Mouse (Mus musculus) liver, embryonic 14.5 days (tissue): ENCODE measurements around the gene Cdkl5. TPM values are rescaled to one million over a fixed set of nuclear protein-coding genes. Genes with fewer than 3 reads are reported as not detected.
A peak's percentile ranks its signal among the peaks of the same experiment; 100 is the strongest.

ENCODE experiments used
- ATAC-seq: fragments of 200-750 bp; cut with Nextera tagmentation; 2 replicates; pipeline ENCODE4 v1.8.0; 2017; ENCODE audit warnings: moderate number of reproducible peaks, mild to moderate bottlenecking, moderate library complexity; ENCODE audit not compliant: insufficient read depth
- DNase-seq, 3 experiments: peaks; one replicate each; pipeline ENCODE4 v3.0.0-alpha.2; 2012 to 2013; ENCODE audit warnings: low read depth in 3 of 3, low spot score in 3 of 3
- H3K27ac ChIP-seq: fragments of 300-500 bp; sonication (generic); 2 replicates; pipeline ENCODE4 v1.5.1; 2014; ENCODE audit warnings: moderate library complexity, mild to moderate bottlenecking, control low read depth, inconsistent platforms
- H3K27me3 ChIP-seq: fragments of 300-500 bp; sonication (generic); 2 replicates; pipeline ENCODE4 v1.6.1; 2014; ENCODE audit warnings: mild to moderate bottlenecking, low read length, moderate library complexity; ENCODE audit not compliant: control insufficient read depth, insufficient read depth
- H3K36me3 ChIP-seq: fragments of 300-500 bp; sonication (generic); replicated peaks from 2 replicates; pipeline ENCODE4 v1.6.1; 2014; ENCODE audit warnings: low read depth; ENCODE audit not compliant: control insufficient read depth, insufficient read depth
- H3K4me1 ChIP-seq, 2 experiments: fragments of 200-500 bp in 1 of 2; fragments of 300-500 bp in 1 of 2; sonication (generic) in 1 of 2; replicated peaks; 2 replicates each; pipeline ENCODE4 v1.6.1; 2012 to 2014; ENCODE audit warnings: antibody characterized with exemption in 1 of 2, inconsistent platforms in 1 of 2, low read length in 1 of 2; ENCODE audit not compliant: control insufficient read depth in 2 of 2, insufficient read depth in 2 of 2
- H3K4me2 ChIP-seq: fragments of 300-500 bp; sonication (generic); 2 replicates; pipeline ENCODE4 v1.6.1; 2014; ENCODE audit warnings: low read depth, mild to moderate bottlenecking, control low read depth, moderate library complexity
- H3K4me3 ChIP-seq, 2 experiments: fragments of 200-500 bp in 1 of 2; fragments of 300-500 bp in 1 of 2; sonication (generic) in 1 of 2; 2 replicates each; pipeline ENCODE4 v1.5.1; 2012 to 2014; ENCODE audit warnings: low read depth in 2 of 2, low read length in 2 of 2, mild to moderate bottlenecking in 2 of 2, control low read depth in 1 of 2, inconsistent platforms in 1 of 2, moderate library complexity in 1 of 2; ENCODE audit not compliant: insufficient read depth in 1 of 2
- H3K9ac ChIP-seq: fragments of 300-500 bp; sonication (generic); replicated peaks from 2 replicates; pipeline ENCODE4 v1.6.1; 2014; ENCODE audit warnings: mild to moderate bottlenecking, control low read depth, moderate library complexity
- H3K9me3 ChIP-seq: fragments of 300-500 bp; sonication (generic); 2 replicates; pipeline ENCODE4 v1.6.1; 2016; ENCODE audit warnings: low read length, mixed read lengths; ENCODE audit not compliant: control insufficient read depth
- CTCF ChIP-seq: IDR thresholded peaks from 2 replicates; pipeline ENCODE4 v1.5.1; 2016; ENCODE audit warnings: antibody characterized with exemption, low read depth, control low read depth
- EP300 ChIP-seq: IDR thresholded peaks from 2 replicates; pipeline ENCODE4 v1.6.1; 2016; ENCODE audit warnings: antibody characterized with exemption, low read depth
- WGBS: fragments of 180-500 bp; shearing (Covaris S2); extraction: QIAGEN DNeasy Blood & Tissue Kit; methylation state at CpG from one replicate; pipeline ENCODE4 v1.1.7; 2014; ENCODE audit not compliant: insufficient replicate concordance; 5-methylcytosine and 5-hydroxymethylcytosine counted together
- polyA plus RNA-seq, 2 experiments: library from polyadenylated mRNA; depleted of rRNA in 1 of 2; stranded (reverse) in 1 of 2; unstranded in 1 of 2; fragments of >200 nt; fragmentation: Nextera tagmentation in 1 of 2; extraction: Ambion mirVana in 1 of 2; gene quantifications; 2 replicates each; pipeline versions ENCODE4 v1.2.1 to v1.2.3; 2012 to 2014

The Cdkl5 gene
- polyA plus RNA-seq (2012; rRNA removed) (0.13 and 0.20 TPM in 2 replicates), polyA plus RNA-seq (2014; fragmentation: Nextera tagmentation; extraction: Ambion mirVana) (0.24 and 0.27 TPM in 2 replicates)

GRCm38 (mm10) chrX:160994543-160995121, at the start of gene Cdkl5:
Gene Cdkl5 (minus strand): TSS chrX:160994704.
- H3K36me3 ChIP-seq, result no peaks in the 10 kb centered on the region
- DNase-seq (peak; percentile 88 to 90 (median 89)), ATAC-seq (peak; percentile 96)
- peak within 1 kb of the TSS; percentile 66 to 79 for H3K4me3 ChIP-seq
- peak within 1 kb of the TSS; percentile 55 for H3K9ac ChIP-seq
- peak; percentile 62 for TF ChIP-seq CTCF
- TF ChIP-seq EP300, result no peak
- H3K27me3 ChIP-seq, result peaks cover 3% of the 10 kb centered on the region; the same call in 1 of the 2 replicates
- H3K4me1 ChIP-seq, result no peaks in the 10 kb centered on the region
- H3K4me2 ChIP-seq, result peak within 1 kb of the TSS; percentile 81
- no peak within 1 kb of the TSS for H3K27ac ChIP-seq
- WGBS, result 11% methylated on average over 53 of the region's 53 CpGs
- H3K9me3 ChIP-seq, result no peaks in the 10 kb centered on the region

GRCm38 (mm10) chrX:161033235-161033803, 38.8 kb upstream of the Cdkl5 start:
- no peak overlapping the region for H3K4me2 ChIP-seq
- no peaks in the 10 kb centered on the region for H3K9me3 ChIP-seq
- H3K9ac ChIP-seq, result no peak overlapping the region
- WGBS, result 26% methylated on average over 3 of the region's 3 CpGs
- ATAC-seq, result no peak
- no peaks in the 10 kb centered on the region for H3K36me3 ChIP-seq
- peak; percentile 73 for TF ChIP-seq CTCF
- no peak for TF ChIP-seq EP300
- no peaks in the 10 kb centered on the region for H3K4me1 ChIP-seq
- H3K27ac ChIP-seq, result no peak overlapping the region
- DNase-seq, result peak in 2 of 3 experiments; percentile 6 to 9
- no peaks in the 10 kb centered on the region; the same call in 1 of the 2 replicates for H3K27me3 ChIP-seq
- H3K4me3 ChIP-seq, result no peak overlapping the region

GRCm38 (mm10) chrX:161032423-161032822, 37.9 kb upstream of the Cdkl5 start:
- Histone ChIP-seq H3K4me2 (no peak overlapping the region), H3K36me3 (no peaks in the 10 kb centered on the region), H3K27ac (no peak overlapping the region), H3K9ac (no peak overlapping the region), H3K9me3 (no peaks in the 10 kb centered on the region), H3K27me3 (no peaks in the 10 kb centered on the region; the same call in 1 of the 2 replicates), H3K4me3 (no peak overlapping the region), H3K4me1 (no peaks in the 10 kb centered on the region)
- DNase-seq, result no peak
- TF ChIP-seq CTCF, result no peak
- TF ChIP-seq EP300, result no peak
- 24% methylated on average over 2 of the region's 2 CpGs for WGBS
- ATAC-seq, result no peak

GRCm38 (mm10) chrX:161030233-161030632, 35.7 kb upstream of the Cdkl5 start:
- DNase-seq, result no peak
- no peak for TF ChIP-seq EP300

GRCm38 (mm10) chrX:161024475-161024874, 30.0 kb upstream of the Cdkl5 start:
- Histone ChIP-seq H3K4me1 (no peaks in the 10 kb centered on the region), H3K4me2 (no peak overlapping the region), H3K27ac (no peak overlapping the region), H3K4me3 (no peak overlapping the region), H3K27me3 (no peaks in the 10 kb centered on the region), H3K9me3 (no peaks in the 10 kb centered on the region), H3K9ac (no peak overlapping the region), H3K36me3 (no peaks in the 10 kb centered on the region)
- ATAC-seq (no peak), DNase-seq (no peak)
- TF ChIP-seq EP300, result no peak
- no peak for TF ChIP-seq CTCF
- 49% methylated on average over 2 of the region's 2 CpGs for WGBS

More at GRCm38 (mm10) chrX:161030233-161030632, 35.7 kb upstream of the Cdkl5 start:
- no peaks in the 10 kb centered on the region for H3K9me3 ChIP-seq
- no peak for ATAC-seq
- no peak overlapping the region for H3K27ac ChIP-seq
- H3K36me3 ChIP-seq, result no peaks in the 10 kb centered on the region
- H3K4me3 ChIP-seq, result no peak overlapping the region
- H3K4me1 ChIP-seq, result no peaks in the 10 kb centered on the region
- H3K27me3 ChIP-seq, result no peaks in the 10 kb centered on the region; the same call in 1 of the 2 replicates
- no peak overlapping the region for H3K9ac ChIP-seq
- H3K4me2 ChIP-seq, result no peak overlapping the region
